Mouse (Mus musculus) intestine, embryonic 14.5 days (tissue): Measurements from ENCODE around the gene Vim. TPM values are rescaled to one million over a fixed set of nuclear protein-coding genes. Genes with fewer than 3 reads are reported as not detected.
"Not testable (repeated sequence)": the region's sequence is repeated elsewhere in the genome, so short reads cannot be mapped to it uniquely, and the experiment has no call there.

ENCODE experiments used
- ATAC-seq: fragments of 200-750 bp; cut with Nextera tagmentation; replicated peaks from 2 replicates; pipeline ENCODE4 v1.8.0; 2017; ENCODE audit warnings: low read depth, moderate number of reproducible peaks, moderate TSS enrichment, moderate library complexity; ENCODE audit not compliant: low FRiP score, low TSS enrichment
- DNase-seq: peaks from one replicate; pipeline ENCODE4 v3.0.0-alpha.2; 2018; ENCODE audit warnings: low spot score
- H3K27ac ChIP-seq: fragments of 300-500 bp; sonication (generic); 2 replicates; pipeline ENCODE4 v1.5.1; 2014; ENCODE audit warnings: low read depth, mild to moderate bottlenecking, control low read depth
- H3K27me3 ChIP-seq: fragments of 300-500 bp; sonication (generic); replicated peaks from 2 replicates; pipeline ENCODE4 v1.6.1; 2014; ENCODE audit warnings: low read length, control low read depth; ENCODE audit not compliant: control insufficient read depth, insufficient read depth
- H3K36me3 ChIP-seq: fragments of 300-500 bp; sonication (generic); 2 replicates; pipeline ENCODE4 v1.6.1; 2014; ENCODE audit warnings: low read length, control low read depth; ENCODE audit not compliant: control insufficient read depth, insufficient read depth
- H3K4me1 ChIP-seq: fragments of 300-500 bp; sonication (generic); replicated peaks from 2 replicates; pipeline ENCODE4 v1.6.1; 2014; ENCODE audit warnings: low read length, control low read depth, mixed read lengths; ENCODE audit not compliant: control insufficient read depth, insufficient read depth
- H3K4me2 ChIP-seq: fragments of 300-500 bp; sonication (generic); 2 replicates; pipeline ENCODE4 v1.6.1; 2014; ENCODE audit warnings: low read length
- H3K4me3 ChIP-seq: fragments of 300-500 bp; sonication (generic); 2 replicates; pipeline ENCODE4 v1.5.1; 2014; ENCODE audit warnings: low read depth, low read length, control low read depth, mixed read lengths
- H3K9ac ChIP-seq: fragments of 300-500 bp; sonication (generic); 2 replicates; pipeline ENCODE4 v1.6.1; 2014; ENCODE audit warnings: mild to moderate bottlenecking, low read length
- H3K9me3 ChIP-seq: fragments of 300-500 bp; sonication (generic); 2 replicates; pipeline ENCODE4 v1.6.1; 2016; ENCODE audit warnings: low read length, control low read depth; ENCODE audit not compliant: control insufficient read depth
- WGBS: fragments of 180-500 bp; shearing (Covaris S2); extraction: QIAGEN DNeasy Blood & Tissue Kit; methylation state at CpG from one replicate; pipeline ENCODE4 v1.1.7; 2014; 5-methylcytosine and 5-hydroxymethylcytosine counted together
- polyA plus RNA-seq: library from polyadenylated mRNA; unstranded; fragments of >200 nt; fragmentation: Nextera tagmentation; extraction: Ambion mirVana; gene quantifications from 2 replicates; pipeline ENCODE4 v1.2.1, GENCODE M21; 2014

Vim gene
- polyA plus RNA-seq, 1 experiment from 2014 or later: 503 TPM

- no peak for ATAC-seq
- Histone ChIP-seq H3K36me3 (peaks cover 52% of the 10 kb centered on the region), H3K9me3 (no peaks in the 10 kb centered on the region), H3K27ac (no peak overlapping the region), H3K27me3 (no peaks in the 10 kb centered on the region), H3K4me2 (no peak overlapping the region), H3K4me3 (no peak overlapping the region), H3K4me1 (no peaks in the 10 kb centered on the region), H3K9ac (no peak overlapping the region)
- no peak for DNase-seq
- WGBS: 92% methylated on average over 3 of the region's 3 CpGs
Measured at GRCm38 (mm10) chr2:13582184-13582583, 8.5 kb downstream of the Vim start.

DNA sequence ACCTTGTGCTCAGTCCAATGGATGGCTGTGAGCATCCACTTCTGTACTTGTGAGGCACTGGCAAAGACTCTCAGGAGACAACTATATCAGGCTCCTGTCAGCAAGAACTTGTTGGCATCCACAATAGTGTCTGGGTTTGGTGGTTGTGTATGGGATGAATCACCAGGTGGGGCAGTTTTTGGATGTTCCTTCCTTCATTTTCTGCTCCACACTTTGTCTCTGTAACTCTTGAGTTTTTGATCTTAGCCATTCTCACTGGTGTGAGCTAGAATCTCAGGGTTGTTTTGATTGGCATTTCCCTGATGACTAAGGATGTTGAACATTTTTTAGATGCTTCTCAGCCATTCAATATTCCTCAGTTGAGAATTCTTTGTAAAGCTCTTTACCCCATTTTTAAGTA lies 10.0 kb downstream of the Vim start:
- H3K9ac ChIP-seq, H3K4me3 ChIP-seq, ATAC-seq, H3K27me3 ChIP-seq, DNase-seq, H3K4me2 ChIP-seq, H3K27ac ChIP-seq, H3K4me1 ChIP-seq, H3K9me3 ChIP-seq: not testable (repeated sequence)
- H3K36me3 ChIP-seq: peaks cover 40% of the 10 kb centered on the region

GRCm38 (mm10) chr2:13593328-13593727 lies 19.6 kb downstream of the Vim start:
- no peak overlapping the region for H3K27ac ChIP-seq
- H3K4me2 ChIP-seq: no peak overlapping the region
- no peaks in the 10 kb centered on the region for H3K36me3 ChIP-seq
- 75% methylated on average over 4 of the region's 4 CpGs for WGBS
- no peaks in the 10 kb centered on the region for H3K27me3 ChIP-seq
- no peaks in the 10 kb centered on the region for H3K4me1 ChIP-seq
- no peak for DNase-seq
- H3K9me3 ChIP-seq: no peaks in the 10 kb centered on the region
- H3K4me3 ChIP-seq: no peak overlapping the region
- H3K9ac ChIP-seq: no peak overlapping the region
- ATAC-seq: no peak

GRCm38 (mm10) chr2:13596965-13597656 lies 23.4 kb downstream of the Vim start:
- DNase-seq: no peak

DNA sequence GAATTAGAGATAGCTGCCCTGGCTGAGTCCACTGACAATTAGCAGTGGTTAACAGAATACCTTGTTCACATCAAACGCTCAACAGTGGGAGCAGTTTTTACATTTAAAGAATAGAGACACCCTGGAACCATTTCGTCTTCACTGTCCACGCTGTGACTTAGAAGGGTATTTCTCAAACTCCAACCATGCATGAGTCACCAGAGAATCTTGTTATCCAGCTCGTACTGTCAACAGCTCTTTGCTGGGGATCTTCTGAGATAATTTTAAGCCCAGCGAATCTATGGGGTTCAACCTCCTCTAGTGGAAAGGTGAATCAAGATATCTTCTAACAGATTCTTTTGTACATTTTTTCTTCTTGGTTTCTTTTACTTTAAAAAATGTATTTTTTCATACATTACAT lies 24.4 kb downstream of the Vim start:
- no peak overlapping the region for H3K27ac ChIP-seq
- H3K36me3 ChIP-seq: no peaks in the 10 kb centered on the region
- no peak overlapping the region for H3K4me2 ChIP-seq
- H3K9me3 ChIP-seq: no peaks in the 10 kb centered on the region
- WGBS: 70% methylated on average over 5 of the region's 5 CpGs
- DNase-seq: no peak
- ATAC-seq: no peak
- no peak overlapping the region for H3K9ac ChIP-seq
- H3K4me1 ChIP-seq: no peaks in the 10 kb centered on the region
- no peaks in the 10 kb centered on the region for H3K27me3 ChIP-seq
- no peak overlapping the region for H3K4me3 ChIP-seq

More at GRCm38 (mm10) chr2:13596965-13597656, 23.4 kb downstream of the Vim start:
- Histone ChIP-seq H3K4me1 (no peaks in the 10 kb centered on the region), H3K9me3 (no peaks in the 10 kb centered on the region), H3K36me3 (no peaks in the 10 kb centered on the region), H3K9ac (no peak overlapping the region), H3K27me3 (no peaks in the 10 kb centered on the region), H3K4me2 (no peak overlapping the region), H3K4me3 (no peak overlapping the region), H3K27ac (no peak overlapping the region)
- no peak for ATAC-seq
- WGBS: 93% methylated on average over 1 of the region's 1 CpGs

GRCm38 (mm10) chr2:13603093-13603492 lies 29.4 kb downstream of the Vim start:
- H3K4me3 ChIP-seq: no peak overlapping the region
- H3K27ac ChIP-seq: no peak overlapping the region
- DNase-seq (no peak), ATAC-seq (no peak)
- no peaks in the 10 kb centered on the region for H3K4me1 ChIP-seq
- H3K4me2 ChIP-seq: no peak overlapping the region
- no peaks in the 10 kb centered on the region for H3K27me3 ChIP-seq
- no peaks in the 10 kb centered on the region for H3K36me3 ChIP-seq
- no peak overlapping the region for H3K9ac ChIP-seq
- no peaks in the 10 kb centered on the region for H3K9me3 ChIP-seq

- H3K9ac ChIP-seq, H3K27me3 ChIP-seq, H3K36me3 ChIP-seq, H3K9me3 ChIP-seq, ATAC-seq, H3K4me2 ChIP-seq, H3K4me3 ChIP-seq, H3K4me1 ChIP-seq, DNase-seq, H3K27ac ChIP-seq: not testable (repeated sequence)
- 58% methylated on average over 4 of the region's 5 CpGs for WGBS
Measured at GRCm38 (mm10) chr2:13603636-13604035, 29.9 kb downstream of the Vim start.

DNA sequence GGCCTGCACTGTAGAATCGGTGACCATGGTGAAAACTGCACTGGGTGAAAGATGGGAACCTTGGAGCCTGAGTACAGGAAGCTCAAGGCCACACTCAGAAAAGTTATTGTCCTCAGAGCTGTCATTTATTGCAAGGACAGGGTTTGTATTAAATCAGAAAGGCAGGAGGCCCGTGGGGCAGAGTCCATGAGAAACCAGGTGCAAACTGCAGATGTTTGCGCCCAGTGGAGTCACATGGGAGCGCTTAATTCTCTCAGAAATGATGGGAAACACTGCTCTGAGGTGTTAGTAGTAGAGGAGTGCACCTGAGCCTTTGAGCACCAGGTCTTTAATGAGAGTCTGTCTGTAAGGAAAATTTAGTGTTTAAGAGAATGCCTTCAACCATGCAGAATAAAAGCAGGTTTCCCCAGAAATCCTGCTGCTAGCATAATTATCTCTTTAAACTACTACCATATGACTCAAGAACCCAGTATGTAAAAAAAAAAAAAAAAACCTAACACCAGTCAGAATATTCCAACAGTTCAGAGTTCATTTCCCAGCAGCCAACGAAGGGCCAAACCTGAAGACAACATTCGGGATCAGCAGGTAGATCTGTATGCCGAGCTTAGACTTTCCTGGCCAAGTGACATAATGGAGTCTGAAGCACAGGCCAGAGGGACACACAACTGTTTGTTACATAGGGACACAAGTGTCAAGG lies 56.6 kb downstream of the Vim start:
- H3K36me3 ChIP-seq: no peaks in the 10 kb centered on the region
- H3K4me3 ChIP-seq: no peak overlapping the region
- DNase-seq (no peak), ATAC-seq (no peak)
- no peak overlapping the region for H3K27ac ChIP-seq
- no peaks in the 10 kb centered on the region for H3K27me3 ChIP-seq
- H3K9ac ChIP-seq: no peak overlapping the region
- no peaks in the 10 kb centered on the region for H3K9me3 ChIP-seq
- no peaks in the 10 kb centered on the region for H3K4me1 ChIP-seq
- 80% methylated on average over 7 of the region's 7 CpGs for WGBS
- H3K4me2 ChIP-seq: no peak overlapping the region
